Mouse (Mus musculus) telencephalon, adult 2 months (tissue): ENCODE measurements around the gene Phf14.
A peak's percentile ranks its signal among the peaks of the same experiment; 100 is the strongest.
"Not testable (repeated sequence)": the region's sequence is repeated elsewhere in the genome, so short reads cannot be mapped to it uniquely, and the experiment has no call there.

Source experiments
- DNase-seq: peaks from one replicate; pipeline ENCODE4 v3.0.0-alpha.2; 2011; ENCODE audit warnings: low read depth, low spot score

Phf14 gene

DNA sequence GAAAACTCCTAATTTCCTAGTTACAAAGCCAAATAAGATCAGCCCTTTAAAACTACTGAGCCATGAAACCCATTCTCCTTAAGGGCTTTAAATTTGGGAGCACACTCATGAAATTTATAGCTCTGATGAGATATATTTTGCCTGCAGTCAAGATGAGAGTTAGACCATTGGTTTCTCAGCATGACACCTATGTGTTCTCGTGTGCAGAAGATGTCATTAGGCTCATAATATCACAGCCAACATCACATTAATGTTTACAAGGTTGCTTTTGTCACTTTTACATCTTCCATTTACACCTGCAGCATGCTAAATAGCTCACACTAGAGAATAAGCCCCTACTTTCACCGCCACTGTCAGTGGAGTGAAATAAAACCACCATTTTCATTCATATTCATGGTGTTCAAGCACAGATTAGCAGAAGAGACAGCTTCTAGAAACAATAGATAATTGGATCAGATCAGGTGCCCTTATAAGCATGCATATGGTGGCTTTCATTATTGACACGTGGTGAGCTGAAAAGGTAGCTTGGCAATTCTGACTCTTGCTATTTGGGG lies 181.9 kb downstream of the Phf14 start:
- DNase-seq = no peak

DNA sequence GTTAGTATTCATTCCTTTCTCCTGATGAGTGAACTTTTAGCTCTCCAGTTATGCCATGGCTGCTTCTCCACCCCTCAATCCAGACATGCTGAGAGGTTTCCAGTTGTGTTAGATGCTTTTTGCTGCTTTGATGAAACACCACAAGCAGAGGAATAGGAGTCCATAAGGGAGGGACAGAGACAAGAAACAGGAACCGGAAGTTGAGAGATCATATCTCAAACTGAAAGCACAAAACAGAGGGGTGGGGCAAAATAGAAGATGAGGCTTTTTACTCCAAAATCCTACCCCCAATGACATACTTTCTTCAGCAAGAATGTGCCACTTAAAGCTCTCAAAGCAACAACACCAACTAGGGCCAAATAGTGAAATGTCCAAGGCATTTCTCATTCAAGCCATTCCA lies 188.1 kb downstream of the Phf14 start:
- no peak for DNase-seq

DNA sequence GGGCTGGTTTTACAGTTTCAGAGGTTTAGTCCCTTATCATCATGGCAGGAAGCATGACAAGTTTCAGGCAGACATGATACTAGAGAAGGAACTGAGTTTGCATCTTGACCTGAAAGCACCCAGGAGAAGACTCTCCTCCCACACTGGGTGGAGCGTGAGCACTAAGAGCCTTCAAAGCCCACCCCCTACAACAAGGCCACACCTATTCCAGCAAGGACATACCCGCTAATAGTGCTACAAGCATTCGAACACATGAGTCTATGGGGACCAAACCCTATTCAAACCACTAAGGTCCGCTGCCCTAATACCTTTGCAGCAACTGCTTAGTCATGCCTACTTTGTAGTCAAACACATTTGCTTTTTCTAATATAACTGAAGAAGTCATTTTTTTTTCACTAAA lies 189.5 kb downstream of the Phf14 start:
- DNase-seq = no peak

DNA sequence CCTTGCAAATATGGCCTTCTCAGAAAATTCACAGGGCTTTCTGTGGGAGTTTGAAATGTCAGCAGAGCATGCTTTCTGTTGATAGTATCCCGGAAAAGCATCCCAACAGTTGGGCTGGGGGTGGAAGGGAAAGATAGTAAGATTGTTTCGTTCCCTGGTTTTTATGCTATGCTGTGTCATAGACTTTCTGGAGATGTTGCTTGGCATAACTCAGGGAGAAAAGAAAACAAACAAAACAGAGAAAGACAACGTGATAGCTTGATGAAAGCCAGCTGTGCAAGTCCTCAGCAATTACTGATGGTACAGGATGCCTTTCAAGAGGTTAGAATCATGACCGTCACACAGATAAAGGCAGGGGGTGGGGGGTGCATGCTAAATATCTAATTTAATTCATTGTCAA lies 197.5 kb downstream of the Phf14 start:
- no peak for DNase-seq

DNA sequence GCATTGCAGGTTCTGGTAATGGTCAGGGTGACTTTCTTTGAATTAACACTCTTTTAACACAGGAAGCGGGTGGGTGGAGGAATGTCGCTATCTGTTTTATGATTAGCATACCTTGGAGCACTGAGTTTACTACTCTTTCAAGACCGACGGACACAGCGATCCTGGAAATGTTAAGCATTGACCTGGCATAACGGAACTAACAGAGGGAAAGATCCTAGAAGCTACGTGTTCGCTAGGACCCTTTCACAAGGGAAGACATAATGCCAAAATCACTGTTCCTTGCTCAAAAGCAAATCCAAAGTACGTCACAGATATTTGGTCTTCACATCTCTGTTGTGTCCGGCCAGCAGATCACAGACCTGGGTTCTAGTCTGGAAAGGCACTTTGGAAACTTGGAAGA lies 199.7 kb downstream of the Phf14 start:
- no peak for DNase-seq

DNA sequence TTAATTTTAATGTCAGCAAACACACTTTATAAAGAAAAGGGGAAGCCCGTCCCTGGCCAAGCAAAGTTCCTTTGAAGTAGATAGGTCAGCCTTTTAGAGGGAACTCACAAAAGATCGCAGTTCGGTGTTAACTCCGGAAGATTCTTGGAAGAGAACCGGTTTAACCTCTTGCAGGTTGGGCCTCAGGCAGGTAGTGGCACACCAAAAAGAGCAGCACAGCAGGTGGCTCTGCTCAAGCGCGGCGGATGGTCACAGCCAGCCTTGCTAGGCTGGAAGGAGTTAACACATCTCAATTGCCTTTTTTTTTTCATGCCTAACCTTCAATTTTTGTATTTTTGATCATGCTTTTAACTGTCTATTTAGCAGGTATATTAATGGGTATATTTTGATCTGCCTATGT lies 200.2 kb downstream of the Phf14 start:
- DNase-seq = no peak

DNA sequence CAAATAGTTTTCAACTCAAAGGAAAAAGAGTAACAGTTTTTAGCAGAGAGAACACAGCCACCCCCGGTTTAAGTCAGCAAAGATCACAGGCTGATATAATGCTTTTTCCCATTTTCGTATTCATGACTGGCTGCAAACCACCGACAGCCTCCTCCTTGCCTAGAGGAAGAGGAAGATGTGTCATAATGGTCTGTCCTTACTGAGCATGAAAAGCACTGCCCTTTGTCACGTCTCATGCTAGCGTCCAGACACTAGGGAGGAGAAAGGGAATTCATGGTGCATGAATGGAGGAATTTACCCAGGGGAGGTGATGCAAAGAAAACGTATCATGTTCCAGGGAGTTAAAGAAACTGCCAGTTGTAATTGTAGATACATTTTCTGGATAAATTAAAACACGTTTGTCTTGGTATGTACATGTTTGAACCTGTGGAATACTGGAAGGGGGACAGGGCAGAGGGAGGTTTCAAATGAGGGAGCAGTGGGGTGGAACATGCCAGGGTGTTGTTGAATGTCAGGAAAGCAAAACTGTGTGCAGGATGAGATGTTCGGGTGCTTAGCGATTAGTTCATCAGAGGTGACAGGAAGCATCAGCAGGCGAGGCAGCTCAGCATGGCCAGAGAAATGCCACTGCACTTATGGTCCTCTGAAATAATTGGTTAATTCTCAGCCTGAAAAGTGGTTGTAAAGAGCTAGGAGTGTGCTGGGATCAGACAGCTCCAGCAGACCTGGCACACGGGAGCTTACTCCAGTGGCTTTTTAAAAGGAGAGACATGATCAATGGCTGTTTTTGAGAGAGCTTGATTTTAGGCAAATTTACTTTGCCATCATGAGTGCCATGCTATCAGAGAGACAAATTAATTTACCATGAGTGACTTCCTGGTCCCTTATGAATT lies 209.6 kb downstream of the Phf14 start:
- no peak for DNase-seq

DNA sequence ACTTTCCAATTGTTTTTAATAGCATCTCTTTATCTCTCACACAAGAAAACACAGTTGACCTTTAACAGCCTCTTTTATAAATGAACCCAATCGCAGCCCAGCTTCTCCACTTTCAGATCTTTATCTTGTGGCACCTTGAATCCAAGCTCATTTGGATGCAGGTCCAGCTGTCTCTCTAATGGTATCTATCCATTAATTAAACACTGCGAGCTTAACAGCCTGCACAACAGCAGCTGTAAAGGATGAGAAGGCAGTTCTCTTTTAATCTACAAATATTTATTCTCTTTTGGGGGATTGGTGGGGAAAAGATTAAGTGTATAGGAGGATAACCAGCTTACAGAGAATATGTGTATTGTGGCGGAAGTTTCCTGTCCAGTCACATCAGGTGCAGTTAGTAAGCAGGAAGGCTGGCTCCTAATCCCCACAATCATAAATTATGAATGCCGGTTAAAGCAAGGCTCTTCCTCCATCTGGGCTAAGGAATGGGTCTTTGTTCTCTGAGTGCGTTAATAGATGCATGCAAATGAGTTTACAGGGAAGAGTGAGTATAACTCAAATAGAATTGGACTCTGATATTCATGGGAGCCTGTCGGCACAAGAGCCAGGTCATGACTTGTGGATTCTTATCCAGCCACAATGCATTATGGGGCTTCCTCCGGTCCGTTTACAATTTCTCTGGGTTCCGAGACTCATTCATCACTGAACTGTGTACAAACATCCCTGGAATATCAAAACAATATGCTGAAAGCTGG lies 210.4 kb downstream of the Phf14 start:
- DNase-seq = no peak

DNA sequence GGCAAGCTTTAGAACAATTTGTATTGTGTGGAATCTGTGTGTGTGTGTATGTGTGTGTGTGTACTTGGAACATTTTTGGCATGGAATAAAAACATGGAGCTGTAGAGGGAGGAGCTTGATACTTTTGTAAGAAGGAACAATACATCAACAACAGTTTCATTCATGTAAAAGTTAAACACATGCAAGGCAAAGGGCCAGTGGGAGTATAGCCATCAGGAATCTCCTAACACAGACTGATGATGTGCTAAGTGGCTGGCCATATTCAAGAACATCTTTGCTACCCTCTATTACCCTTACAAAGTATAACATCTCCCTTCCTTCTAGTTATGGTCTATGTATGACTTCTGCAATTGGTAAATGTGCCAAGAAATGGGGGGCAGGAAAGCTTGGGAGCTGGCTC lies 215.2 kb downstream of the Phf14 start:
- no peak for DNase-seq

DNA sequence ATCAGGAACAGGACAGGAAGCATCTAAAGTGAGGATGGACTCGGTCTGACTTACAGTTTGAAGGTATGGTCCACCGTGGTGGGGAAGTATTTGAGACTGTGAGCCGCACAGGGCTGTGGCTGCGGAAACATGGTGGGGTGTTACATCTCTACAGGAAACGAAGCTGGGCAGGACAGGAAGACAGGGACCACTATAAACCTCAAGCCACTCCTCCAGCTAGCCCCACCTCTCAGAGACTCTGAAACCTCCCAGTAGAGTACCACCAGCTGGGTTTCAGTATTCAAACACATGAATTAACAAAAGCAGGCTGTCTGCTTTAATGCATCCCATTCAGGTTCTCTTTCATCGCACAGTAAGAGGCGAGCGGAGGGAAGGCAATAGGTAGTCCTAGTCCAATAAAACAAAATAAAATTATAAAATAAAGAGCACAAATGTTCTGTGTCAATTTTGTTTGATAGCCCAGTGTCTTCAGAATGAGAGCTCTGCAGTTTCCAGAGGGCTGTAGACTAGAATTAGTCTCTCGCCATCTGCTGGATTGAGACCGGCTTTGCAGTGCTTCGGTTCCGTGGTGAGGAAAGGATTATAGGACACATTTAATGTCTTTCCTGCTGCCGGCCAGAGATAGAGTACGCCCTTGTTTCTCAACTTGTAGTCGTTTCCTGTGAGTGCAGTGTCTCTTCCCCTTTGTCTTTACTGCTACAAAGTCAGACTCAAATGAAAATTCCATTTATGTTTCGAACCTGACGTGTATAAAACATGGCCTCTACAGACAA lies 217.6 kb downstream of the Phf14 start:
- DNase-seq = peak; percentile 50

DNA sequence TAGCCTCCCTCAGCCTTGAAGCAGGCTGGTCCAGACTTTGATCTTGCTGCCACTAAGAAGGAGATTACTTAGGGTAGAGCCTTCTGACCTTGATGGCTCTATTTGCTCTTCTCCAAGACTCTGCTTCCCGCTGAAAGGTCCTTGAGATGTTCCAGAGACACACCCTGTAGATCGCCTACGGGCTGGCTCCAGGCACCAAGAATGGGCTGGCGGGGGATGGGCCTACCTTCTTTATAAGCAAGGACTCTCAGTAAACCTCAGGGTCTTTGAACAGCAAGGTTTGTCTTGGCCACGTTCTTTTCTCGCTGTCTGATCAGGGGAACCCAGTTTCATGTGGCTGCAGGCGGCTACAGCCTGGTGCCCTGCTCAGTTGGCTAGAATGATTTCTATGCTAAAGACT lies 219.0 kb downstream of the Phf14 start:
- DNase-seq = not testable (repeated sequence)

DNA sequence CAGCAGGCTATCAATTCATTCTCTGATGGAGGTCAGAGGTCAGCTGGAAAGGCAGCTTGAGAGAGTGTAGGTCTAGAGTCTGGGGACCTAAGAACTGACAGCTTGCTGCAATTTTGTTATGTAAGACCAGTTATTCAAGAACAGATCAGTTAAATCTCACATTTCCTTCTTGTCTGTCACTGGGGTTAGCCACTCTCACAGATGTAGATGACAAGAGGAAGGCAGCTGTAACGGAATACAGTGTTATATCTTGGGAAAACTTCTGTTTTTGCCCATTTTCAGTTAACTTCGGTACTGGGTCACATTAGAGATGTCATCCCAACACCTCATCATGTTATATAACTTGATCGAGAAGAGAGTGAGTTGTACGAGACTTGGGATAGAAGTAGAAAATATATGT lies 219.7 kb downstream of the Phf14 start:
- no peak for DNase-seq
